Mouse (Mus musculus) urinary bladder, postnatal 4 days (tissue): ENCODE results near the gene Card11.

ENCODE experiments used
- DNase-seq, 2 experiments: peaks; one replicate each; pipeline ENCODE4 v3.0.0; 2021 to 2022; ENCODE audit warnings: low spot score in 2 of 2

The Card11 gene

DNA sequence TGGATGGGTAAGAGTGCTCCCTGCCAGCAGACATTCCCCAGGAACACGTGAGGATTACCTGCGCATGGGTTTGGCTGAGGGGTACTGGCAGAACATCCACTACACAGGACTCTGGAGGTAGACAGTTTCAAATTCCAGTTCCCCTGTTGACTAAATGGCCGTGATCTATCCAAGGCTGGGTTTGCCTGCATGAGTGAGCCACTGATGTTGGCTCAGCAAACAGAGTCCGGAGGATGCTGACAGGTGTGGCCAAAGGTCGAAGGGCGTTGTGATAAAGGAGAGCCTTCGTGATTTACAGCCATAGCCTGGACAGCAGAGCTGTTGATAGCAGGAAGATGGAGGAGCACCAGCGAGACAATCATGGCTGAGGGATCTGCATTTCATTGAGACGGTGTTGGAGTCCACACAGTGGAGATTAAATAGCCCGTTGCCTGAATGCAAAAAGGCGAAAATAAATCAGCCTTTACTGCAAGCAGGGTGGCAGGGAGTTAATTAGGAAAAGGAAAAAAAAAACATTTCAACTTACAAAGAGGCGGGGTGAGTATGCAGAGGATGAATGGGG, 147.9 kb downstream of the Card11 start:
- DNase-seq = no peak

DNA sequence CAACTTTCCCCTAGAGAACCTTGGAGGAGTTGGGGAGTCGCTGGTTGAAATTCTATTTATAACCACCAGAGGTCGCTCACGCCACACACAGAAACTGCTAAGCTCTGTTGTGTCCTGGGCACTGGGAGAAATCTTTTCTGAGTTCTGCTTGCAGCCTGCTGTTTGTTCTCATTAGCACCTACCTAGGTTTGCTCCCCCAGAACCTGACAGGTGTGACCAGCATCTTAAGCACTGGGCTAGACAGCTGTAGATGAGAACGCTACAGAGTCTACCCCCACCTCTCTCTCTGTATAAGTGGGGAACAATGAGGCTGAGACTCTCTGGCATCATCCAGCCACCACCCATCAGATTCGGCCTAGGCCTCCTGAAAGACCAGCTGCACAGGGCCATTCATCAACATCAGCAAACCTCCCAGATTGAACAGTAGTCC, 153.1 kb downstream of the Card11 start:
- no peak for DNase-seq

DNA sequence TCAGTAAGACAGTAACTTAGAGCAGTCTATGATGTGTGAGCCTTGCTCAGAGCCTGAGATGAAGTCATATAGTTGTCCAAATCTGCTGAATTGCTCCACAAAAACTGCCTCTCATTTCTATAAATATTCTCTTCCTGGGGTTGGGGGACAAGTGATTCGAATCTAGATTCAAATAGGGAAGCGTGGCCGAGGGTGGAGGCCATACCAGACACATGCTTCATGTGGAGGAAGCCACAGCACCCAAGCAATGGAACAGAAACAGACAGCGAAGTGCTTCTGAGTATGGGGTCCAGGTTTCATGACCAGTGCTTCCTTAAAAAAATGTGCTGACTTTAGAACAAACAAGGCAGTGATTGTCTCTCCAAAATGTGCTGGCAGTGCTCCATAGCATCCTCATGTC, 158.4 kb downstream of the Card11 start:
- no peak for DNase-seq

DNA sequence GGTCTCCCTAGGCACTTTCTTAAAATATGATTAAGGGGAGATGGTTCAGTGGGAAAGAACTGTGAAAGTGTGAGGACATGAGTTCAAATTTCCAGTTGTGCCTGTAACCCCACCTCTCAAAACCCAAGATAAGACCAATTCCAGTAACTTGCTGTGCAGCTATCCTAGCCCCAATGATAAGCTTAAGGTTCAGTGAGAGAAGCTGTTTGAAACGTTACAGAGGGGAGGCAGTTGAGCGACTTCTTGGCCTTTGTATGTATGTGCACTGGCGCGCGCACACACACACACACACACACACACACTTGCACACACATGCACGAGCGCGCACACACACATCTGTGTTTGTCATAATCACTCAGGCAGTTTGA, 169.3 kb downstream of the Card11 start:
- no peak for DNase-seq

DNA sequence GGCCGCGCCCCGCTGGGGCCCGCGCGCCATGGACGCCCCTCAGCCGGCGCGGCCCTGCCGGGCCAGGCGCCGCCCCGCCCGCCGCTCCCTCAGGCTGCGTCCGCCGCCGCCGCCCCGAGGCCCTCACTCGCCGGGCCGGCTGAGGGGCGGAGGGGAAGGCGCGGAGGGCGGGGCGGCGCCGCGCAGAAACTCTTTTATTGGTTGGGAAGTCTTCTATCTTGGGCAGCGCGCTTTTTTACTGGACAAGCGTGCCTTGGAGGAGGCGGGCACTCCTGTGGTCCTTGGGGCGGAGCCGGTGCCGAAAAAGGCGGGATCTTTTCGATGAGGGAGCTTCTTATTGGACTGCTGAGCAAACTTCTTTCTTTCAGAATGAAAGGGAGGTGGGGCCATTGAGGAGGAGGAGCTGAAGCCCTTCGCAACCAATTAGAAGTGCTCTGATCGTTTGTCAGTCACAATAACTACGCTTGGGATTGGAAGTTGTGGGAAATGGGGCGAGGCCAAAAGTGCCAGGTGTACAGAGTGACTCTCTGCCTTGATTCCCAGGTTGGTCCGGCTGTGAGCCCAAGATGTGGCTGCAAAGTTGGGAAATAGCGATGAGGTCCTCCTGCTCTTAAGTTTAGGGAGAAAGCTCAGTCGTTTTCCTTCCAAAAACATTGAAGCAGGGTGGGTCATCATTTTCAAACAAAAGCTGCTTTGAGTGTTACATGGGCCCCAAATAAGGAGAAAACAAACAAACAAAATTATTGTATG, 169.9 kb downstream of the Card11 start, which contains the start of gene Gna12:
Gene Gna12 (minus strand): TSS at position 118 of the 750 bp plus-strand sequence.
- DNase-seq = peak; percentile 97

DNA sequence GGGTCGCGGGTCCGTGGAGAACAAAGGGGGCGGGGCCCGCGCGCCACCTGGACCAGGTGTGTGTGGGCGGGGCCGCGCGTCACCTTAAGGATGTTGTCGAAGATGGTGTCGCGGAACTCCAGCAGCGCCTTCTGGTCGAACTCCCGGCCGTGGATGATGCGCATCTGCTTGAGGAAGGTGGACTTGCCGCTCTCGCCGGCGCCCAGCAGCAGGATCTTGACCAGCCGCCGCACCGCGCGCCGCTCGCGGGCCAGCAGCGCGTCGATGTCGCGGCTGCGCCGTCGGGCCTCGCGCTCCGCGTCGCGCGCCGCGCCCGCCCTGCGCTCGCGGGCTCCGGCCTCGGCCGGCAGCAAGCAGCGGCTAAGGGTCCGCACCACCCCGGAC, 170.5 kb downstream of the Card11 start:
- peak; percentile 44 to 67 for DNase-seq

DNA sequence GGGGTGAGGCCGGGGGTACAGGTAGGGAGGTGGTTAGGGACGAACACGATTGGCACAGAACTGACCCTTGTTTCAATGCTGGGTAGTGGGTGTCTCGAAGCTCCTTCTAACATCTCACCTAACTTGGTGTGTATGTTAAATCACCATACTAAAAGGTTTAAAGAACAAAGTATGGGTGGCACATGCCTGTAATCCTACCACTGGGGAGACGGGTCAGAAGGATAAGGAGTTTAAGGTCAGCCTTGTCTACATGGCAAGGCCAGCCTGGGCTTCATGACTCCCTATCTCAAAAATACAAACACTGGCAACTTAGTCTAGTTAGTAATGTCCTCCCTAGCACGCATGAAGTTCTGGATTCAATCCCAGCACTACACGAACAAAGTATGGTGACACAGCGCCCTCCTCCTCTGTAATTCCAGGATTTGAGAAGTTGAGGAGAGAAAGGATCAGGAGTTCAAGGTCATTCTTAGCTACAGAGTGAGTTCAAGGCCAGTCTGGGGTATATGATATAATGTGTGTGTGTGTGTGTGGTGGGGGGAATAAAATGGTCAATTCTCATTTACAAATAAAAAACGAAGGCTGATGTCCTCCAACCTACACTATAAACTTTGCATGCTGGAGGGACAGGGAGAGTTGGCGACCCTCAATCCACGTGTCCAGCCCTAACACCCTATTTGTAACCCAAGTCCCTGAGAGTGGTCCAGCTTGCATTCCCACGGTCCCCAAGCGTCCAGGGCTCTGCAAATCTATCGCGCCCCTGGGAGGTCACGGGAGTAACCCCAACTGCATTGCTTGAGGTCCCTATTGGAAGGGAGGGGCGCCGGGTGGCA, 171.1 kb downstream of the Card11 start:
- DNase-seq = no peak

DNA sequence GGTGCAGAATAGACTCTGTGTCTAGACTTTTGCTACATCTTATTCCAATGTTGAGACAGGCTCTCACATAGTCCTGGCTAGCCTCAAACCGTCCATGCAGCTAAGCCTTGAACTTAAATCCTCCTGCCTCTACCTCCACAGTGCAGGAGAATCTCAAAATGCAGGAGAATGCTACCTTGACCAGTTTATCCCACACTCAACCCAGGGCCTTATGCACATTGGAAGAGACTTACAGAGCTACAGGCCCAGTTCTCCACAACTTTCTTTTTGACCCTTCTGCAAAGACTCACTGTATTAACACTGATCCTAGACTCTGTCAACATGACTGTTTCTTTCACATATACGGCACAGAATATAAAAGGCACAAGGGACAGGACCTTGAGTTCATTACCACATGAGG, 172.0 kb downstream of the Card11 start:
- no peak for DNase-seq

DNA sequence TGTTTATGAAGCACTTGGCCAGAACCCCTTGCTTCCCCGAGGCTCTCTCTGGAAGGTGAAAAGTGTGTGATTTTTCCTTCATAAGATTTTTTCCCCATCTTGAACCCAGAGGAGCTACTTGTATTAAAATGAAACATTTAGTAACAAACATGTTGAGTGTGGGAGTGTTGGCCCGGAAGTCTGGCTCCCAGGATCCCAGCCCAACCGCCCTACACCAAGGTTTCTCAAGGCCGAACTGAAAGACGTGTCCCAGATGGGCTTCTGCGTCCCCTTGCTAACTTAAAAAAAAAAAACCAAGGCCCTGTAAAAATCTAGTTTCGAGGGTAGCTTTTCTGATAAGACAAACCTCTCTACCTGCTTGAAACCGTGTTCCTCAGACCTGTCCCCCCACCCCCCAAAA, 172.5 kb downstream of the Card11 start:
- DNase-seq = peak in 1 of 2 experiments; percentile 66

DNA sequence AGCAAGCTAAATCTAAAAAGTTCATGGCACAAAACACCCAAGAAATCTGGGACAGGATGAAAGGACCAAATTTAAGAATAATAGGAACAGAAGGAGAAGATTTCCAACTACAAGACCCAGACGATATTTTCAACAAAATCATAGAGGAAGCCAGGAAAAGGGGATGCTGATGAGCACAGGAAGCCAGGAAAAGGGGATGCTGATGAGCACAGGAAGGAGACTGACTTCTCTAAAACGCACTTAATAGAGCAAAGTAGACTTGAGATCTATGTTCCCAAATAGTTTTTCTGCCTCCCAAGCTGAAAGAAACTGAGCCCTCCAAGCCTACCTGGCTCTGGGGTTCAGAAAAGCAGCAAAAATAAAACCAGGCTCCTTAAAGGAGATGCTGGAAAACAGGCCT, 173.0 kb downstream of the Card11 start:
- DNase-seq = no peak

DNA sequence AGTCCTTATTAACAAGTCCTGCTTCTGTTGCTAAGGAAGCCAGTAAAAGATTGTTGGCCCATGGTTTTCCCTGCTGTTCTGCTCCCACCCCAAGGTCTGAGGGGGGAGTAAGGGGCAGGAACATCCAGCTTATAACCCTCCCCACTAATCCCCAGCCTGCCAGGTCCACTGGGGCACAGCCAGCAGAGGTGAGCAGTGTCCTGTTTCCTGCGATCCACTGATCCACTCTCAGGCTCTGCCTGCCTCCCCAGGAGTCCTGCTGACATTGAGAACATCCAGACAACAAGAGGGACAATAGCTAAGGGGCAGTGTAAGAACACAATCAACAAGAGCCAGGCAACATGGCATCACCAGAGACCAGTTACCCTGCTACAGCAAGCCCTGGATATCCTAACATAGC, 173.6 kb downstream of the Card11 start:
- DNase-seq = no peak

DNA sequence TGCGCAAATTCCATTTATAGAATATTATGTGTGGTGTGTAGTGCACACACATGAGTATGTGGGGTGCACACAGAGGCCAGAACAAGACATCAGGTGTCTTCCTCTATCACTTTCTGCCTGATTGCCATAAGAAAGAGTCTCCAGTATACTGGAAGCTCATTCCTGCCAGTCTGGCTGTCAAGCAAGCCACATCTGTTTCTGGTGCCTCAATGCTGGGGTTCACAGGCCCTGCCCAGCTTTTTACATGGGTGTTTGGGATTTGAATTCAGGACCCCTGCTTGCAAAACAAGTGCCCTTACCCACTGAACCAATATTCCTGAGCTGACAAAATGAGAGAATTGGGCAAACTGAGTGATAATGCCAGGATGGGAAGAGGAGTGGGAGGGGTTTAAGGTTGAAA, 174.3 kb downstream of the Card11 start:
- no peak for DNase-seq

DNA sequence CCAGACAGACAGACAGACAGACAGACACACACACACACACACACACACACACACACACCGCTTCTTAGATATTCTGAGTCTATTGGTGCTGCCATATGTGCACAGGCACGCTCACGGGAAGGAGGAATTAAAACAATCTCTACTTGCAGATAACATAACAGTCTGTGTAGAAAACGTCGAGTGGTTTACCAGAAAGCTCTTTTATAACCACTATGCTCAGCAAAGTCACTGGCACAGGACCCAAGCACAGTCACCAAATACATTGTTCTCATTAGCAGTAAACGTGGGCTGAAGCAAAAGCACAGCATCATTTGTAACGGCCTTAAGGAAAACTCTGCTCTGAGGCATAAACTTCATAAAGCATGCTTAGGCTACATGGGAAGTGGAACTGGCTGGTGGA, 176.3 kb downstream of the Card11 start:
- no peak for DNase-seq

DNA sequence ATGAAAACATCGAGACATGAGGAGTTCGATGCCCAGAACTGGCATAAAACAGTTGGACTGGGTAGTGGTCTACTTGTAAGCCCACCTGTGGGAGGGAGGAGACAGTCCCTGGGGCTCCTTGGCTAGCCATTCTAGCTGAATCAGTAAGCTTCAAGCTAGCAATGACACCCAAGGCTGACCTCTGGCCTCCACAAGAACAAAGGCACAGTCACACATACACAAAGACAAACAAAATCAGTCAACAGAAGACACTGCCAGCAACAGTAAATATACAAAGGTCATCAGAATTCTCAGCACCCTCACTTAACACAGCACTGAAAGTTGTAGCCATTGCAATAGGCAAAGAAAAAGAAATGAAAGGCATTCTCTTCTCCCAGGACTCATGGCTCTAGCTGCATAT, 177.0 kb downstream of the Card11 start:
- no peak for DNase-seq
